Mouse (Mus musculus): ENCODE measurements at regions not wholly inside any gene's neighbourhood (a gene's known extent, or its start where the extent isn't known, plus 50 kb on each side); places are given as distances from the start of the nearest gene placed in this dataset.

- TF ChIP-seq CTCF (IDR thresholded peaks at IDR 0.05; ENCODE audit: low read depth, low read length) (no peak), POLR2A (IDR thresholded peaks at IDR 0.05; ENCODE audit: extremely low read depth, insufficient read depth, low read length) (no peak)
These were observed 159.1 kb downstream of the Pfkfb3 start for GRCm38 (mm10) chr2:11394675-11395349.
